Comparison of ENCODE assay signal across 8 mouse cellular contexts in genomic region chr19:8773409-8773808, GRCm38 (mm10). TPM values are rescaled to one million over a fixed set of nuclear protein-coding genes. Genes with fewer than 3 reads are reported as not detected.
DNase-seq lines count a peak whose midpoint lies in the region; ATAC-seq and TF ChIP-seq lines count a peak whose summit lies in the region.

No protein-coding gene starts in this region.

- H3K36me3 ChIP-seq in hindbrain, embryonic 15.5 days = peaks cover 36% of the 10 kb centered on the region
- H3K36me3 ChIP-seq in midbrain, postnatal 0 days (ENCODE audit: insufficient read depth, low read length) = peaks cover 9% of the 10 kb centered on the region; the same call in 1 of the 2 replicates

- DNase-seq in layer of hippocampus, adult 2 months (ENCODE audit: low spot score in 2 of 2) = no peak
- no peak for DNase-seq in layer of hippocampus, postnatal 14 days (ENCODE audit: low spot score in 2 of 2)
- peak; percentile 36 for DNase-seq in c-Kit-positive CD71-positive TER-119-positive erythroid progenitor cells, embryonic 14.5 days (ENCODE audit: low spot score)
- DNase-seq in midbrain, postnatal 0 days (ENCODE audit: low spot score) = no peak
- DNase-seq in adipocyte (ENCODE audit: low spot score) = no peak
- no peak for DNase-seq in gastrocnemius, adult 8-10 months (ENCODE audit: low spot score in 2 of 2)
- no peak for DNase-seq in adrenal gland, postnatal 4 days (ENCODE audit: low spot score in 2 of 2)

- peak overlapping the region; percentile 33; the same call in 1 of the 2 replicates for H3K27ac ChIP-seq in layer of hippocampus, adult 2 months
- peak overlapping the region; percentile 99; the same call in 1 of the 2 replicates for H3K27ac ChIP-seq in hindbrain, embryonic 15.5 days (replicated peaks)
- no peak overlapping the region for H3K27ac ChIP-seq in midbrain, postnatal 0 days (ENCODE audit: low read depth, low read length)

- no peaks in the 10 kb centered on the region for H3K27me3 ChIP-seq in hindbrain, embryonic 15.5 days
- H3K27me3 ChIP-seq in midbrain, postnatal 0 days (ENCODE audit: insufficient read depth, low read length) = no peaks in the 10 kb centered on the region

- 60% methylated on average over 6 of the region's 6 CpGs for WGBS in hindbrain, embryonic 15.5 days
- 57% methylated on average over 6 of the region's 6 CpGs for WGBS in midbrain, postnatal 0 days

- H3K9me3 ChIP-seq in hindbrain, embryonic 15.5 days = no peaks in the 10 kb centered on the region
- H3K9me3 ChIP-seq in midbrain, postnatal 0 days (ENCODE audit: low read length) = no peaks in the 10 kb centered on the region

- ATAC-seq in hindbrain, embryonic 15.5 days (ENCODE audit: low FRiP score, low read depth) = no peak
- no peak for ATAC-seq in midbrain, postnatal 0 days (ENCODE audit: low FRiP score)

- peak overlapping the region; percentile 84; the same call in 1 of the 2 replicates for H3K9ac ChIP-seq in hindbrain, embryonic 15.5 days
- H3K9ac ChIP-seq in midbrain, postnatal 0 days (replicated peaks; ENCODE audit: low read length, poor library complexity, severe bottlenecking) = peak overlapping the region; percentile 79; the same call in 1 of the 2 replicates

- peak overlapping the region; percentile 95; the same call in 1 of the 2 replicates for H3K4me3 ChIP-seq in layer of hippocampus, adult 2 months
- H3K4me3 ChIP-seq in hindbrain, embryonic 15.5 days = peak overlapping the region; percentile 68
- peak overlapping the region; percentile 56 for H3K4me3 ChIP-seq in midbrain, postnatal 0 days (ENCODE audit: low read depth, low read length)

- H3K4me2 ChIP-seq in hindbrain, embryonic 15.5 days = peak overlapping the region; percentile 95
- H3K4me2 ChIP-seq in midbrain, postnatal 0 days (ENCODE audit: low read depth, low read length, poor library complexity, severe bottlenecking) = peak overlapping the region; percentile 97

- no peak for TF ChIP-seq CTCF in layer of hippocampus, adult 2 months (conservative IDR thresholded peaks at IDR 0.05)
- TF ChIP-seq CTCF in midbrain, postnatal 0 days (IDR thresholded peaks at IDR 0.05) = no peak

- peaks cover 42% of the 10 kb centered on the region for H3K4me1 ChIP-seq in hindbrain, embryonic 15.5 days (replicated peaks)
- no peaks in the 10 kb centered on the region for H3K4me1 ChIP-seq in midbrain, postnatal 0 days (ENCODE audit: insufficient read depth, low read length)

RNA-seq across cellular contexts. Expression of gene Tmem179b, which starts 0.9 kb away (rescaled TPM):
- total RNA-seq in layer of hippocampus, adult 2 months (2021) = 1 to 10 TPM; 7.4 to 7.7 TPM
- total RNA-seq in layer of hippocampus, postnatal 14 days (2021) = 10 to 100 TPM; 10.1 to 12.0 TPM
- 31.6 and 33.1 TPM in 2 replicates for polyA plus RNA-seq in hindbrain, embryonic 15.5 days (2015; fragmentation: Nextera tagmentation; extraction: Ambion mirVana)
- total RNA-seq in midbrain, postnatal 0 days (2014; rRNA removed) = 20.4 and 27.3 TPM in 2 replicates
- polyA plus RNA-seq in midbrain, postnatal 0 days (2015; fragmentation: Nextera tagmentation; extraction: Ambion mirVana) = 19.1 and 21.1 TPM in 2 replicates
- total RNA-seq in gastrocnemius, adult 8-10 months (2022) = 10 to 100 TPM in 1 of 4 experiments, 1 to 10 TPM in 3; 6.9 to 10.3 (median 8.8) TPM
- total RNA-seq in adrenal gland, postnatal 4 days (2021) = 10 to 100 TPM; 65.4 to 68.6 TPM

RNA-seq across cellular contexts. Expression of gene Tmem223, which starts 2.6 kb away (rescaled TPM):
- 10 to 100 TPM; 75.4 to 82.7 TPM for total RNA-seq in layer of hippocampus, adult 2 months (2021)
- total RNA-seq in layer of hippocampus, postnatal 14 days (2021) = 100 to 1,000 TPM; 101 to 108 TPM
- polyA plus RNA-seq in hindbrain, embryonic 15.5 days (2015; fragmentation: Nextera tagmentation; extraction: Ambion mirVana) = 213 and 214 TPM in 2 replicates
- total RNA-seq in midbrain, postnatal 0 days (2014; rRNA removed) = 210 and 320 TPM in 2 replicates
- polyA plus RNA-seq in midbrain, postnatal 0 days (2015; fragmentation: Nextera tagmentation; extraction: Ambion mirVana) = 202 and 230 TPM in 2 replicates
- 100 to 1,000 TPM in 3 of 4 experiments, 10 to 100 TPM in 1; 99.3 to 133 (median 107) TPM for total RNA-seq in gastrocnemius, adult 8-10 months (2022)
- total RNA-seq in adrenal gland, postnatal 4 days (2021) = 100 to 1,000 TPM; 102 to 103 TPM

RNA-seq across cellular contexts. Expression of gene Taf6l, which starts 12.8 kb away (rescaled TPM):
- total RNA-seq in layer of hippocampus, adult 2 months (2021) = 10 to 100 TPM; 15.7 to 18.4 TPM
- total RNA-seq in layer of hippocampus, postnatal 14 days (2021) = 10 to 100 TPM; 14.1 to 15.0 TPM
- 30.5 and 32.8 TPM in 2 replicates for polyA plus RNA-seq in hindbrain, embryonic 15.5 days (2015; fragmentation: Nextera tagmentation; extraction: Ambion mirVana)
- total RNA-seq in midbrain, postnatal 0 days (2014; rRNA removed) = 32.5 and 38.7 TPM in 2 replicates
- 25.2 and 26.4 TPM in 2 replicates for polyA plus RNA-seq in midbrain, postnatal 0 days (2015; fragmentation: Nextera tagmentation; extraction: Ambion mirVana)
- total RNA-seq in gastrocnemius, adult 8-10 months (2022) = 1 to 10 TPM; 3.6 to 5.0 (median 4.6) TPM
- total RNA-seq in adrenal gland, postnatal 4 days (2021) = 10 to 100 TPM; 18.3 to 18.9 TPM

RNA-seq across cellular contexts. Expression of gene Nxf1, which starts 16.5 kb away (rescaled TPM):
- total RNA-seq in layer of hippocampus, adult 2 months (2021) = 100 to 1,000 TPM; 102 to 106 TPM
- 10 to 100 TPM; 79.3 to 91.9 TPM for total RNA-seq in layer of hippocampus, postnatal 14 days (2021)
- polyA plus RNA-seq in hindbrain, embryonic 15.5 days (2015; fragmentation: Nextera tagmentation; extraction: Ambion mirVana) = 142 and 145 TPM in 2 replicates
- total RNA-seq in midbrain, postnatal 0 days (2014; rRNA removed) = 67.4 and 75.6 TPM in 2 replicates
- 90.0 and 92.8 TPM in 2 replicates for polyA plus RNA-seq in midbrain, postnatal 0 days (2015; fragmentation: Nextera tagmentation; extraction: Ambion mirVana)
- total RNA-seq in gastrocnemius, adult 8-10 months (2022) = 10 to 100 TPM; 24.0 to 34.0 (median 27.7) TPM
- total RNA-seq in adrenal gland, postnatal 4 days (2021) = 100 to 1,000 TPM; 124 to 145 TPM

RNA-seq across cellular contexts. Expression of gene Polr2g, which starts 25.0 kb away (rescaled TPM):
- total RNA-seq in layer of hippocampus, adult 2 months (2021) = 100 to 1,000 TPM; 113 to 120 TPM
- 100 to 1,000 TPM; 119 TPM for total RNA-seq in layer of hippocampus, postnatal 14 days (2021)
- polyA plus RNA-seq in hindbrain, embryonic 15.5 days (2015; fragmentation: Nextera tagmentation; extraction: Ambion mirVana) = 133 and 144 TPM in 2 replicates
- total RNA-seq in midbrain, postnatal 0 days (2014; rRNA removed) = 67.2 and 67.5 TPM in 2 replicates
- 163 and 171 TPM in 2 replicates for polyA plus RNA-seq in midbrain, postnatal 0 days (2015; fragmentation: Nextera tagmentation; extraction: Ambion mirVana)
- 10 to 100 TPM; 36.0 to 42.5 (median 37.7) TPM for total RNA-seq in gastrocnemius, adult 8-10 months (2022)
- total RNA-seq in adrenal gland, postnatal 4 days (2021) = 100 to 1,000 TPM; 103 TPM
